Mouse (Mus musculus): ENCODE results near the gene Bfsp2. TPM values are rescaled to one million over a fixed set of nuclear protein-coding genes. Genes with fewer than 3 reads are reported as not detected.

The Bfsp2 gene
- polyA plus RNA-seq, 2 experiments: 1.0 to 1.9 TPM

DNA sequence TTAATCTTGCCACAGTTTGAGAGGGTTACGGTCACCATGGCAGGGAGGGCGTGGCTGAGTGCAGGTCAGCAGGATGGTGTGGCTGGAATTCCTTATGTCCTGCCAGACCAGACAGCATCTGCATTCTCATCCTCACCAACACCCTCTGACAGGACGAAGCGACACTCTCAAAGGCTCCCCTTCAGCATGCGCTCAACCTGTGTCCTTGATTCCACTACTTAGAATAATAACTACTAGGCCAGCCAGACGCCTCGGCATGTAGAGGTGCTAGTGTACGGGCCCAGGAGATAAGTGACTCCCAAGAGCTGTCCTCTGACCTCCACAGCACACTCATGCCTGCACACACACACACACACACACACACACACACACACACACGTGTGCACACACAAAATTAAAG lies 101.0 kb downstream of the Bfsp2 start:
- no peak overlapping the region for H3K4me2 ChIP-seq (replicated peaks; ENCODE audit: low read depth, low read length, severe bottlenecking)
- H3K9me3 ChIP-seq (ENCODE audit: control insufficient read depth, low read length): no peaks in the 10 kb centered on the region
- no peaks in the 10 kb centered on the region for H3K36me3 ChIP-seq (ENCODE audit: control insufficient read depth, insufficient read depth, low read length)
- H3K4me1 ChIP-seq (ENCODE audit: control insufficient read depth, insufficient read depth, low read length): no peaks in the 10 kb centered on the region
- 74% methylated on average over 9 of the region's 9 CpGs for WGBS
- H3K9ac ChIP-seq (ENCODE audit: low read depth, low read length, severe bottlenecking): no peak overlapping the region
- no peaks in the 10 kb centered on the region for H3K27me3 ChIP-seq (ENCODE audit: control insufficient read depth, insufficient read depth, low read length)
- H3K4me3 ChIP-seq (replicated peaks; ENCODE audit: low read length): no peak overlapping the region
- ATAC-seq (ENCODE audit: low FRiP score, low read depth) (no peak), DNase-seq (ENCODE audit: low spot score) (no peak)
- H3K27ac ChIP-seq (replicated peaks; ENCODE audit: low read depth, low read length): no peak overlapping the region
- no peak for TF ChIP-seq POLR2A (IDR thresholded peaks at IDR 0.05; ENCODE audit: borderline replicate concordance, extremely low read depth, insufficient read depth, insufficient read length)

DNA sequence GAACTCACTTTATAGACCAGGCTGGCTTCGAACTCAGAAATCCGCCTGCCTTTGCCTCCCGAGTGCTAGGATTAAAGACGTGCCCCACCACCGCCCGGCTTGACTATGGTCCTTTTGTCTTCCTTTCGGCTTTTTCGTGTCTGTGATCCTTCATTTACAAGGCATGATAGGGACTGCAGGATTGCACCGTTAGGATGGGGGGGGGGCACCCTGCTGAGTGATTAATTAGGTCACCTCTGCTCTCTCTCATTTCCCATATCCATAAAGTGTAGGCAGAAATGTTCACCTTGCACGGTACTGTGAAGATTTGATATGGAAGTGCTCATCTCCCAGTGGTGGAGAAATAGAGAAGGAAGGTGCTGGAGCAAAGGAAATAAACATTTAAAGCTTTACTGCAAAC lies 101.5 kb downstream of the Bfsp2 start:
- no peak overlapping the region for H3K4me2 ChIP-seq (replicated peaks; ENCODE audit: low read depth, low read length, severe bottlenecking)
- H3K27ac ChIP-seq (replicated peaks; ENCODE audit: low read depth, low read length): no peak overlapping the region
- no peaks in the 10 kb centered on the region for H3K27me3 ChIP-seq (ENCODE audit: control insufficient read depth, insufficient read depth, low read length)
- ATAC-seq (ENCODE audit: low FRiP score, low read depth) (no peak), DNase-seq (ENCODE audit: low spot score) (no peak)
- no peak overlapping the region for H3K9ac ChIP-seq (ENCODE audit: low read depth, low read length, severe bottlenecking)
- TF ChIP-seq POLR2A (IDR thresholded peaks at IDR 0.05; ENCODE audit: borderline replicate concordance, extremely low read depth, insufficient read depth, insufficient read length): no peak
- no peak overlapping the region for H3K4me3 ChIP-seq (replicated peaks; ENCODE audit: low read length)
- H3K9me3 ChIP-seq (ENCODE audit: control insufficient read depth, low read length): no peaks in the 10 kb centered on the region
- no peaks in the 10 kb centered on the region for H3K36me3 ChIP-seq (ENCODE audit: control insufficient read depth, insufficient read depth, low read length)
- H3K4me1 ChIP-seq (ENCODE audit: control insufficient read depth, insufficient read depth, low read length): no peaks in the 10 kb centered on the region
- 60% methylated on average over 10 of the region's 10 CpGs for WGBS

DNA sequence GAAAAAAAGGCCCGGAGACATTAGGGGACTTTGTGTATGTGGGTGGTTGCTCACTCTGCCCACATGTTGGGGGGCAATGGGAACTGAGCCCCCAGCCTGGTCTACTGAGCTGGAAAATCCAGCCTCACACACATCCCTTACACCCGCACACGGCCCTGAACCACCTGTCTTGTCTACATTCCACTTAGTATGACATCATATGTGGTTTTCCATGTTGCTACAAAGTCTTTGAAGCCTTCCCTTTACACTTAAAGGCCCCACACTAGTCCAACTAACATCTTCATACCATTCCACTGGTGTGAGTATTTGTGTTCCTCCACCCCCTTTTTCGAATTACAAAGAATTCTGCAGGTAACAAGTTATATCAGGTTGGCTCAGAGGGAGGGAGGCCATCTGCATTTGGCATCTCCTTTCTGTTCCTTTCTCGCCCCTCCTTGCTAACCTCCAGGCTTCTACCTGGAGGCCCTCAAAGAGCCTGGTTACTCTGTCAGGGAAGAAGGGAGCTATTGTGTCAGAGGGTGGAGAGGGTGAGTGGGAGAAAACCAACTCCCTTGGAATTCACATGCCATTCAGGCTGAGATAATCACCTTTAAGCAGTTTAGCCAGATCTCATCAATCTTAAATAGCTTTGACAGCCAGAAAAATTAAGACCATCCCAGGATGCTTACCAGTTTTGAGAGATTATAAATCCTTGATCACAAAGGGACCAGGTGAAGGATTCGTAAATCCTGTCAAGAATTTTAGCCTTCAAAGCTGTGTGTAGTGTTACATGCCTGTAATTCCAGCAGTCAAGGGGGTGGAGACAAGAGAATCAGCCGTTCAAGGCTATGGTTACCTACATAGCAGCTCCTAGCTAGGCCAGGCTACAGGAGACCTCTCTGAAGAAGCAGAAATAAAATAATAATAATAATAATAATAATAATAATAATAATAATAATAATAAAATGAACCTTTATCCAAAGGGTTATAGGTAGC lies 103.6 kb downstream of the Bfsp2 start:
- H3K27ac ChIP-seq (replicated peaks; ENCODE audit: low read depth, low read length): no peak overlapping the region
- WGBS: 50% methylated on average over 7 of the region's 7 CpGs
- H3K4me1 ChIP-seq (ENCODE audit: control insufficient read depth, insufficient read depth, low read length): no peaks in the 10 kb centered on the region
- no peak for TF ChIP-seq POLR2A (IDR thresholded peaks at IDR 0.05; ENCODE audit: borderline replicate concordance, extremely low read depth, insufficient read depth, insufficient read length)
- no peak overlapping the region for H3K4me3 ChIP-seq (replicated peaks; ENCODE audit: low read length)
- H3K4me2 ChIP-seq (replicated peaks; ENCODE audit: low read depth, low read length, severe bottlenecking): no peak overlapping the region
- ATAC-seq (ENCODE audit: low FRiP score, low read depth) (no peak; the same call in 1 of the 2 replicates), DNase-seq (ENCODE audit: low spot score) (no peak)
- no peak overlapping the region for H3K9ac ChIP-seq (ENCODE audit: low read depth, low read length, severe bottlenecking)
- H3K9me3 ChIP-seq (ENCODE audit: control insufficient read depth, low read length): no peaks in the 10 kb centered on the region
- H3K36me3 ChIP-seq (ENCODE audit: control insufficient read depth, insufficient read depth, low read length): no peaks in the 10 kb centered on the region
- H3K27me3 ChIP-seq (ENCODE audit: control insufficient read depth, insufficient read depth, low read length): no peaks in the 10 kb centered on the region

Other genes with a start within 250 kb of the Bfsp2 start
- 17.6 and 20.4 TPM in 2 replicates for gene Trf, start 250.0 kb downstream of the Bfsp2 start, polyA plus RNA-seq (2012; rRNA removed)
- 22.5 and 25.4 TPM in 2 replicates for gene Trf, start 250.0 kb downstream of the Bfsp2 start, polyA plus RNA-seq (2014; fragmentation: Nextera tagmentation; extraction: Ambion mirVana)
- 0.79 and 1.1 TPM in 2 replicates for gene 1300017J02Rik, start 175.3 kb downstream of the Bfsp2 start, polyA plus RNA-seq (2012; rRNA removed)
- gene 1300017J02Rik, start 175.3 kb downstream of the Bfsp2 start, polyA plus RNA-seq (2014; fragmentation: Nextera tagmentation; extraction: Ambion mirVana): 0.28 and 0.58 TPM in 2 replicates
- 62.9 and 72.0 TPM in 2 replicates for gene Topbp1, start 175.2 kb downstream of the Bfsp2 start, polyA plus RNA-seq (2012; rRNA removed)
- 60.9 and 63.2 TPM in 2 replicates for gene Topbp1, start 175.2 kb downstream of the Bfsp2 start, polyA plus RNA-seq (2014; fragmentation: Nextera tagmentation; extraction: Ambion mirVana)
- gene Cdv3, start 114.6 kb downstream of the Bfsp2 start, polyA plus RNA-seq (2012; rRNA removed): 80.7 and 83.7 TPM in 2 replicates
- gene Cdv3, start 114.6 kb downstream of the Bfsp2 start, polyA plus RNA-seq (2014; fragmentation: Nextera tagmentation; extraction: Ambion mirVana): 89.0 and 90.2 TPM in 2 replicates